Mouse (Mus musculus): ENCODE measurements around the gene Olfr1186.
"Not testable (repeated sequence)": the region's sequence is repeated elsewhere in the genome, so short reads cannot be mapped to it uniquely, and the experiment has no call there.

The Olfr1186 gene

DNA sequence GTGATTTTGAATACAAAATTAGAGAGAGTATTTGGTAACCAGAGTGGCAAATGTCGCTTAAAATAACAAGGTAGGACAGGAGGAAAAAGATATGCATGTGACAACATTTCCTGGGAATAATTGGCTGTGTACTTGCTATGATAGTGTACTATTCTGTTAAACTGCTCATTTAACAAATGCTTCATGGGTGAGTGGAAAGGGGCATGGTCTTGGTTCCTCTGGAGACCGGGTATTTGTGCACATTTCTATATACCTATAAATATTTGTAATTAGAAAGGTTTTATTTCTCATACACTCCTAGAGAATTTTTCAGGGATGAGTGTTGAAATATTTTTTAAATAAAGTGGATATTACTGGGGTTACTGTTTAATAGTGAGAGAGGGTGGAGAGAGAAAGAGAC, at the start of gene Olfr1186:
Gene Olfr1186, plus strand, starts transcription at position 301 of the 400 bp plus-strand sequence.
- no peak for DNase-seq (ENCODE audit: low spot score in 2 of 2)

DNA sequence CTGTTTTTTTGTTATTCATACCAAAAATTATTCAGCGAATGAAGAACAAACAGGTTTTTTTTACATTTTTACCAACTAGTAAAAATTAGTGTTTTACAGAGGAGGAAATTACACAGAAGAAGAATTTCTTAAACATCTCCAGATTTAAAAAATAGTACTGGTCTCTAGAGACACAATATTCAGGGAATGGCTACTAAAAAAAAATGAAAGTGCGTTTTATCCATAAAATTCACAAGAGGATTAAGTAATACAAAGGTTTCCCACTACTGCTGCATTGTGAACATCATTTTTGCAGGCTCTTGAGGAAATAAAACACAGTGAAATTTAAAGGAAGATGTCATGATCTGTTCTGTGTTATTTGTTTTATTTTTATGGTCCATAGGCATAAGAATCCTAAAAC, 35.1 kb upstream of the Olfr1186 start, which contains the start of gene Olfr1184:
Gene Olfr1184, plus strand, starts transcription at position 301 of the 400 bp plus-strand sequence.
- no peak for DNase-seq (ENCODE audit: low spot score in 2 of 2)

DNA sequence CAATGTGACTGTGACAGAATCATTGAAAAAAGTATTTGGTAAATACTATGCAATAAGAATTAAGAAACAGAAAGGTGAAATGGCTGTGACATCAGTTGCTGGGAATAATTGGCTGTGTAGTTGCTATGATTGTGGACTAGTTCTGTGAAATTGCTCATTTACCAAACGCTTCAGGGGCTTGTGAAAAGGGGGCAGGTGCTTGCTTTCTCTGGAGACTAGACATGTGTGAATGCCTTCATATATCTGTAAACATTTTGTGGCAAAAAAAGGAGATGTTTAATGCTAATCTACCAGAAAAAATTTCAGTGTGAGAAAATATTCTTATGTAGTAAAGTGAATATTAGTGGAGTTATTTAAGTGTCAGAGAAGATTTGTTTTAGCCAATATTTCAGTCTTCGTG, 25.3 kb upstream of the Olfr1186 start, which contains the start of gene Olfr1185-ps1:
Gene Olfr1185-ps1, plus strand, starts transcription at position 301 of the 400 bp plus-strand sequence.
- DNase-seq (ENCODE audit: low spot score in 2 of 2), result no peak

DNA sequence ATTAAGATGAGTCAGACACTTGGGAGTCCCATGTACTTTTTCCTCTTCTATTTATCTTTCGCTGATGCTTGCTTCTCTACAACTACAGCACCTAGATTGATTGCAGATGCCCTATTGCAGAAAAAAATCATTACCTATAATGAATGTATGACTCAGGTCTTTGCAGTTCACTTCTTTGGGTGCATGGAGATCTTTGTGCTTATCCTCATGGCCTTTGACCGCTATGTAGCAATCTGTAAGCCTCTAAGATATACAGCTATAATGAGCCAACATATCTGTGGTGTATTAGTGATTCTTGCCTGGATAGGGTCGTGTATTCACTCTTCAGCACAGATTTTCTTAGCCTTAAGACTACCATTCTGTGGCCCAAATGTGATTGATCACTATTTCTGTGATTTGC, 7.4 kb downstream of the Olfr1186 start:
- DNase-seq (ENCODE audit: low spot score in 2 of 2), result no peak

DNA sequence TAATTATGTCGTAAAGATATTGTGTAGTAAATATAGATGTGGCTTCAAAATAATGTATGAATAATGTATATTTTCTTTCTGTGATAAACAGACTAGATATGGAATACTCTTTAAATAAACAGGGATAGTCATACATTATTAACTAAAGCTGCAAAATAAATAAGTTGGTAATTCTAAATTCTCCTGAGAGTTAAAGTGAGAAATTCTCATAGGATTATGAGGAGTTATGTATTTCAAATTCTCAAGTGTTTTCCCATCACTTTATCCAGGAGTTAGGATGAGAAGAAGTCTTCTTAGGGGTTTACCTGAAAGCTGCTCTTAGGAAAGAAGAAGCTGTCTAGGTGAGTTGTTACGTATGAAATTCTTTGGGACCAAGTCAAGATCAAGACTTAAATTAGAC, 38.3 kb downstream of the Olfr1186 start, which contains the start of gene Olfr1188:
Gene Olfr1188, plus strand, starts transcription at position 301 of the 400 bp plus-strand sequence.
- DNase-seq (ENCODE audit: low spot score in 2 of 2), result no peak

DNA sequence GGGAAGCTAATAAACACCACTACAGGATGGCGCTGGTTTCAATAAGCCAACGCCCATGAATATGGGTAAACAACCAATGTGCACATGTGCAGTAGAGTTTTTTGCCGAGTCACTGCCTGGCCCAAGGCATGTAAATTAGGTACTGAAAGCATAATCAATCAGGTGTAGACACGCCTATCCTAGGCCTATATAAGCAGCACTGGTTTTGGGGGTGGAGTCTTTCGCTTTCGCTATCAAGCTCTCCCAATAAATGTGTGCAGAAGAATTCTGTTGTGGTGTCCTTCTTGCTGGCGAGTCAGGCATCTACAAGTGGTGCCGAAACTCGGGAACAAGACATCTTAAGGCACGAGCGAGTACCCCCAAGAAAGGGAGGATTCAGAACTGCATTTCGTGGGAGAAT, 54.3 kb downstream of the Olfr1186 start:
- not testable (repeated sequence) for DNase-seq (ENCODE audit: low spot score in 2 of 2)
